Mouse (Mus musculus) frontal cortex, adult (tissue): Measurements from ENCODE around the gene Lrrc36.

Source experiments
- ATAC-seq: cut with Nextera tagmentation; 2 replicates; pipeline ENCODE4 v1.9.2; 2017; ENCODE audit warnings: mild to moderate bottlenecking, moderate library complexity, mixed read lengths; ENCODE audit not compliant: low TSS enrichment

Gene Lrrc36

GRCm38 (mm10) chr8:105466700-105467291 is 53.4 kb downstream of the Lrrc36 start:
- peak; percentile 21; the same call in 1 of the 2 replicates for ATAC-seq

DNA sequence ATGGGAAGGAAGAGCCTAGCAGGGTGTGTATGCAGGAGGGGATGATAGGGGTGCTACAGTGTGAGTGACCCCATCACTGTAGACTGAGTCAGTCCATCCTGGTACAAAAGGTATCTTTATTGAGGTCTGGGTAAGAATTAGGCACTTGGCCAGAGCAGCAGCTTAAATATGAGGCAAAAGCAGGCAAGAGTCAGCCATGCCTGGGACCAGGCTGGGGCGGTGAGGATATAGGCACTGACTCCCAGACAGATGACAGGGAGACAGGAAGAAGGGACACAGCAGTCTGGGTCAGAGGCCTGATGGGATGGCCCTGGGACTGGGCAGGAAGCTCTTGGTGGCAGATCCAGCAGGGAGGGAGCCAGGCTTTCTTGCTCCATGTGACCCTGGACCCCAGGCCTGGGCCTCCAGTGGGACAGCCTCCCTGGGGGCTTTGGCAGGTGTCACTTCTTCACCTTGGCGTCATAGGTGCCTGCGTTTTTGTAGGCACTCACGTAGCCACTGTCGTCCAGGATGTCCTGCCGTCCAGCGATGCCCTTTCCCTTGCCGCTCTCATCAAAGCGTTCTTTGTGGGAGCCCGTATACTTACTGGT is 54.1 kb downstream of the Lrrc36 start:
- no peak for ATAC-seq

DNA sequence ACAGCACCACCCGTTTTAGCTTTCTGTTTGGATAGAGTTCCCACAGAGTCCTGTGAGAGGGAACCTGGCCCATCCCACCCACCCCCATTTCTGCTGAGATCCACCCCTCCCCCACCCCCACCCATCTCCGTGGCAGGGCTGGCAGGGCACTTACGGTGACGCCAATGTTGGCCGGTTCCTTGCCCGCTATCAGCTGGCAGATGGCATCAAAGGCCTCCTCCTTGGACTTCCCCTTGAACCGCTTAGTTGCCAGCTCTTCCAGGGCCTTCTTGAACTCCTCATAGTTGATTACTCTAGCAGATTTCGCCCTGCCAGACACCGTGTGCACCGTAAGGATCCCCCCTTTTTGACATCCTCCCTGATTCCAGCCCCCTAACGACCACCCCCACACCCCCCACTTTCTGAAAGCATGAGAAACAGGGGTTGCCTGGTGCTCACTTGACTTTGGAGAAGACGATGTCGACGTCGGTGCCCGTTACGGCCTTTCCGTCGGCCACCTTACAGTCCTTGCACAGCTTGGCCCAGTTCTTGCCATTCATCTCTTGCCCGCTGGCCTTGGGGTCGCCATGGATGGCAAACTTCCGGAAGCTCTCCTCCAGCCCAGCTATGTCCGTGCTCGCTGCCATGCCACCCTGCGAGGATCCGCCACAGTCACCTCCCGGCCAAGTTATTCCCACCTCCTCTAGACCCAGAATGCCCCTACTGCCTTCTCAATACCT is 54.8 kb downstream of the Lrrc36 start:
- ATAC-seq = no peak

GRCm38 (mm10) chr8:105469041-105469695 is 55.8 kb downstream of the Lrrc36 start:
- ATAC-seq = peak; percentile 39

DNA sequence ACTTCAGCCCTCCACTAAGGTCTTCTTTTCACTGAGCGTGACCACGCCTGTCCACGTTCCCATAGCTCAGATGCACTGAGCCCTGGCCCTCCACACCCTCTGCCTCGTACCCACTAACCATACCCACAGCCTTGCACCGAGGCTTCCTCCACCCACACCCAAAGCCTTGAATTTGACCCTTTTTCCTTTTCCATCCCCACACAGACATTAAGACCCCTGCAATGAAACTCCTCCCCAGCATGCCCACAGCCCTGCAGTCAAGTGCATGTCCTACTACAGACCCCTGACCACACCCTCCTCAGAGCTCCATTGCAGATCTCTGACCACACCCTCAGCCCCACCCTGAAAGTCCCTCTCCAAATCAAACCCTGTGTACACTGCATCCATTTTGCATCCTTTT is 56.4 kb downstream of the Lrrc36 start:
- no peak for ATAC-seq

DNA sequence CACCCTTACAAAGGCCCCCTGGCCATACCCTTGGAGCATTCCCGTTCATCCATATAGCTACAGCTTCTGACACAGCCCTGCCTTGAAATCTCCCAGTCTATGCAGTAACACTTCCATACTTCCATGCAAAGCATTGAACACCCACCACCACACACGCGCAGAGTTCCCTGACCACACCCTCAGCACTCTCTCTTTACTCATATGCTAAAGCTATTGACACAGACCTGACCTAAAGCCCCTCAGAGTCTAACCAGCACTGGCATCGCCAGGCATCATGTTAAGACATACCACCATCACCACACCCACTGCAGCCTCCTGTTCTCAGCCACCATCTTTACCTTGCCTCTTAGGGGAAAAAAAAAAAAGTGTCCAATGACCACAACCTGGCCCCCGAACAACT is 56.9 kb downstream of the Lrrc36 start:
- no peak for ATAC-seq

DNA sequence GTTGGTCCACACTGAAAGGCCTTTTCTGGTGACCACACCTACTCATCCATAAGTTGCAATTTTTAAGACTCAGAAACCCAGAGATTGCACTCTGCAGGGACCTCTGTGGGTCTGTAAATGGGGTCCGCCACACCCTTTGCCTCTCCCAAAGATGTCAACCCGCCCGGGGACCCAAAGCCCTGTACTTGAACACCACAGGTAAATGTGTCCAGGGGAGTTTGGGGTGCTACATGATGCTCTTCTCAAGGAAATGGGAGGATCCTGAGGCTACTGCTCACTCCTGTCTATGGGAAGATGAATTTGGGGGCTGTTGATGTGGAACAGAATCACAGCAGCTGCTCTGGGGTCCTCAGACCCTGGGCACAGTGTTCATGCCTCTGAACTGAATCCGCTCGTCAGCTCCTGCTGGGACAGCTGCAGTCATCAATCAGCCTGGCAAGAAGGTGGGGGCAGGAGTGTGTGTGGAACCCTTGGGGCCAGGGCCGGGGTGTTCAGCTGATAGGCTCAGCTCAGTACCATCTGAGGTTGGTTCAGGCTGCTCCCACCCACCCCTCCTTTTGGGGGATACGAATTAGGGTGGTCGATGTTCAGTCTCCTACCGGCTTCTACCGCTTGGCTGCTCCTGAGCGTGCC is 57.4 kb downstream of the Lrrc36 start:
- no peak for ATAC-seq

DNA sequence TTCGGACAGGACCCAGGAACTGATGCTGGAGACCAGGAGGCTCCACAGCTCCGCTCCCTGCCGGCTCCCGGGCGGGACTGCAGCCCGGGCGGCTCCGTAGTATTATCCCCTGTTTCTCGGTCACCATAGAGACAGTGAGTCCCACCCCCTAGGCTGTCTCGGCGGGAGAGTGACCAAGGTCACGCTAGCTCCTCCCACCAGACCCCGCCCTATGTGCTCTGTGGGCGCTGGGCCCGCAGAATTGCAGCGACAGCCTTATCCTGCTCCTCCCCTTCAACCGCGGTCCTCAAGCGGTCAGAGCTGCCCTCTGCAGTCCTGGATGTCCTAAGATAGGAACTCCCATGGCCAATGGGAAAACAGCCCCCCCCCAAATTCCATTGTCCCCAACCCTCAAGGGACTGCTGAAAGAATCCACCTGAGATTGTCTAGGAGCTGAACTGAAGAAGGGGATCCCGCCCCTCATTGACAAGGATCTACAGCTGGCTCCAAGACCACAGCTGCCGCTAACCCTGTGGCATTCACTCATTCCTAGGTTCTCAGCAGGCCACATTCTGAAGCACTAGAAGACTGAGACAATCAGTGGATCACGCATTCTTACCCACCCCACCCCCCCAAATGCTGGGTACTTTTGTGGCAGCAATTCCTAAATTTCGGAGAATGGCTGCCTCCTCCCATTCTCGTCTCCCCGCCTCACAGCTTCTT is 58.1 kb downstream of the Lrrc36 start, which contains the start of gene Tppp3:
Gene Tppp3 (minus strand): TSS at position 213 of the 702 bp plus-strand sequence.
- peak; percentile 66 for ATAC-seq

DNA sequence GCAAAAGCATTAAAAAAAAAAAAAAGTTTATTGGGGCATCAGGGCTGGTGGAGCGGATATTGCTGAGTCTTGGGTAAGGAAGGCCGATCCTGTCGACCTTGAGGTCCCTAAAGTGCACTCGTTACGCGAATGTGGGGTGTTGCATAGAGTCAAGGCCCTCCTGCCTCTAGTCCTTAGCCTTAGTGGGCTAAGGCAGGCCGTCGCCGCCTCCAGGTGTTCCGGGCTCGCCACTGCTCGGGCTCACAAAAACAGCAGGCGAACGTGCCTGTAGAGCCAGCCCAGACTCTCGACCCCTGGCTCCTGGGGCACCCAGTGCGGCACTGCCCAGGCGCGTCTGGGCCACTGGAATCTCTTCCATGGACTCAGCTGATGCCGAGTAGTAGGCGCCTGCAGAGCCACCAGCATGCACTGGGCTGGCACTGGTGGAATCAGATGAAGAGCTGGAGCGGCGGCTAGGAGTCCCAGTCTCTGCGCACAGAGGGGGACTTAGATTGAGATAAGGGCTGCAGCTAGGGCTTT is 59.1 kb downstream of the Lrrc36 start:
- ATAC-seq = no peak

DNA sequence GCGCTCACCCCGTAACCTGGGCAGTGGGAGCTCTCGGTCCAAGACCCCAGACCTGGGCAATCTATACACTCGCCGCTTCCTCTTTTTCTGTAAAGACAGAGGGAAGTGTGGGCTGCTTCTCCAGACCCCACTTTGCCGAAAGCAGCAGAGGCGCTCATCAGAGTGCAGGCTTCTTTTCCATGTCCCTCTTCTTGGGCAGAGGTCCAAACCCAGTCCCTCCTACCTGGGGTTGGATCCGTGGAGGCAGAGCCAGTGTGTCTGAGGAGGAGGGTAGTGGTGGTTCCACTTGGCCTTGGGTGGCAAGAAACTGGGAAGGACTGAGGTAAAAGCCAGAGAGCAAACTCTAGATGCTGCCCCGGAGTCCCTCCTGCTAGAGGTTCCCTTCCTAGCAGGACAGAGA is 59.6 kb downstream of the Lrrc36 start:
- ATAC-seq = no peak

- 0 out of 2 replicates have a peak, but pooled peaks have one; percentile 26 for ATAC-seq
Measured at GRCm38 (mm10) chr8:105473816-105474606, 60.6 kb downstream of the Lrrc36 start.

- ATAC-seq = no peak
Measured at GRCm38 (mm10) chr8:105474680-105475079, 61.3 kb downstream of the Lrrc36 start.

DNA sequence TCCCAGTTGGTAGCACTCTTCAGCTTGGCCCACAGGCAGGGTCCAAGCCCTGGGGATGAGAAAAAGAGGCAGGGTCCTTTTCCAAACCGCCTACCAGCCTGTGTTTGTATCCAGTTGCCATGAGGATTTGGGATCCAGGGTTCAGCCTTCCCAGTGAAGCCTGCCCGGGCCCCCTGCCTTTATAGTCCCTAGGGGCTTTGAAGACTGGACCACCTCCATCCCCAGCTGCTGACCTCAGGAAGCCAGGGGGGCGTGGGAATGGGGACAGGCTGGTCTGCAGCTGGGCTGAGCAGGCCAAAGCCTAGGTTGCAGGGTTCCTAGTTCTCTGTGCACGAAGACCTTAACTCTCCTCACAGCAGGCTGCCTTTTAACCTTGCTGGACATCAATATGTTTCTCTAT is 61.9 kb downstream of the Lrrc36 start:
- ATAC-seq = no peak

GRCm38 (mm10) chr8:105475742-105476141 is 62.4 kb downstream of the Lrrc36 start:
- ATAC-seq = no peak

- no peak for ATAC-seq
Measured at GRCm38 (mm10) chr8:105476161-105476560, 62.8 kb downstream of the Lrrc36 start.

- ATAC-seq = no peak
Measured at GRCm38 (mm10) chr8:105476628-105477413, 63.5 kb downstream of the Lrrc36 start.

DNA sequence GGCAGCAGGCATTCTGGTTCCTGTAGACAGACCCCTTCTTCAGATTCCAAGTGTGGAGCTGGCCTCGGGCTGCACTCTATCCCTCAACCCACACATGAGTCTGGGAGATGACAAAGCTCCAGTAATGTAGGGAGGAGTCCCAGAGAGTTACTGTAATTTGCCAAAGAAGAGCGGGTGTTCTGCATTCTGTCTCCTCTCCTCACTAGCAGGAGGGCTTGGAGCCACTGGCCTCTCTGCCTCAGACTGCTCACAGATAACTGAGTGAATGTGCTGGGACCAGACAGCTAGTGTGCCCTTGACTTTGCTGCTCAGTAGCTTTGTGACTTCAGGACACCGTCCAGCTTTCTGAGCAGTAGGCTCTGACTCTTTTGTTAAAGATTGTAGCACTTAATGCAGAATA is 64.4 kb downstream of the Lrrc36 start:
- no peak for ATAC-seq

DNA sequence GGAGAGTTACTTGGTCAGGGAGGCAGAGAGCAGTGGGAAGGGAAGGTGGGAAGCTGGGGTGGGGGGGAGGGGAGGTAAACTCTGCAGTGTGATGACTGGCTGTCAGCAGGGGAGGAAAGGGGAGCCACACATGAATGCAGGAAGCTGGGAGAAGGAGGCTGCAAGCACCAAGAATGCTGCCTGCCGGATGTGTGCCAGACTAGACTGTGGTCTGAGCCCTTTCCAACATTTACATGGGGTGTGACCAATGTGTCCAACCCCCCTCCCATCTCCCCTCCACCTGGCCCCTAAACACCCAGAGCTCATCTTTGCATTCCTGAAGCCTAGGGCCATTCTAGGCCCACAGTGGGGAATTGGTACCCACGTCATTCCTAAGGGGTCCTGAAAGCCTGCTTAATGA is 67.6 kb downstream of the Lrrc36 start:
- no peak for ATAC-seq

GRCm38 (mm10) chr8:105481453-105481852 is 68.1 kb downstream of the Lrrc36 start:
- no peak for ATAC-seq

GRCm38 (mm10) chr8:105482123-105482522 is 68.8 kb downstream of the Lrrc36 start:
- ATAC-seq = no peak
